Mouse (Mus musculus) v-Abl transformed pro-B cells (cell line): ENCODE measurements around the gene Polr2i.

Experiments used
- in situ Hi-C, 2 experiments: fragments of 400-800 bp; cut with MboI; formaldehyde crosslinking; loops; one replicate each; pipeline ENCODE4 v1.15.1; 2025; ENCODE audit not compliant: unreplicated experiment in 2 of 2

The Polr2i gene

GRCm38 (mm10) chr7:30202895-30203690, 28.7 kb upstream of the Polr2i start:
- in situ Hi-C loops: loop anchor here in 1 of 2 experiments (10.0 kb wide), 1 partner anchor 188 kb away; no protein-coding TSS in a partner anchor

- in situ Hi-C loops: loop anchor here in 1 of 2 experiments (10.0 kb wide), 1 partner anchor 190 kb away; no protein-coding TSS in a partner anchor
Observed at GRCm38 (mm10) chr7:30204380-30204779, 27.4 kb upstream of the Polr2i start.

- in situ Hi-C loops: loop anchor here (5.0 to 10.0 kb wide), 2 partner anchors 191 to 193 kb away; no protein-coding TSS in a partner anchor
Observed at GRCm38 (mm10) chr7:30205383-30205782, 26.4 kb upstream of the Polr2i start.

GRCm38 (mm10) chr7:30206364-30206763, 25.4 kb upstream of the Polr2i start:
- in situ Hi-C loops: loop anchor here (5.0 to 10.0 kb wide), 2 partner anchors 192 to 194 kb away; no protein-coding TSS in a partner anchor

- in situ Hi-C loops: loop anchor here in 1 of 2 experiments (5.0 kb wide), 1 partner anchor 39 kb away; no protein-coding TSS in a partner anchor
Observed at GRCm38 (mm10) chr7:30211025-30211424, 20.7 kb upstream of the Polr2i start.

GRCm38 (mm10) chr7:30213881-30214280, 17.9 kb upstream of the Polr2i start:
- in situ Hi-C loops: loop anchor here in 1 of 2 experiments (5.0 kb wide), 1 partner anchor 42 kb away; no protein-coding TSS in a partner anchor

GRCm38 (mm10) chr7:30215875-30216274, 15.9 kb upstream of the Polr2i start:
- in situ Hi-C loops: loop anchor here in 1 of 2 experiments (5.0 kb wide), 1 partner anchor 34 kb away; the partner anchor contains the start of gene Cox7a1

GRCm38 (mm10) chr7:30216723-30217151, 15.0 kb upstream of the Polr2i start:
- in situ Hi-C loops: loop anchor here in 1 of 2 experiments (5.0 kb wide), 1 partner anchor 34 kb away; the partner anchor contains the start of gene Cox7a1

GRCm38 (mm10) chr7:30217277-30217676, 14.5 kb upstream of the Polr2i start:
- in situ Hi-C loops: loop anchor here in 1 of 2 experiments (5.0 kb wide), 1 partner anchor 35 kb away; the partner anchor contains the start of gene Cox7a1

GRCm38 (mm10) chr7:30219293-30220007, 12.3 kb upstream of the Polr2i start:
- in situ Hi-C loops: loop anchor here in 1 of 2 experiments (5.0 kb wide), 1 partner anchor 37 kb away; the partner anchor contains the start of gene Cox7a1

GRCm38 (mm10) chr7:30220008-30220356, 11.8 kb upstream of the Polr2i start:
- in situ Hi-C loops: no loop called here

- in situ Hi-C loops: no loop called here
Observed at GRCm38 (mm10) chr7:30221433-30221832, 10.3 kb upstream of the Polr2i start.

- in situ Hi-C loops: no loop called here
Observed at GRCm38 (mm10) chr7:30222205-30222604, 9.5 kb upstream of the Polr2i start.

- in situ Hi-C loops: no loop called here
Observed at GRCm38 (mm10) chr7:30224206-30224605, 7.5 kb upstream of the Polr2i start.

GRCm38 (mm10) chr7:30231328-30231668, 450 bp upstream of the Polr2i start:
- in situ Hi-C loops: no loop called here

GRCm38 (mm10) chr7:30232631-30233148, 942 bp downstream of the Polr2i start:
- in situ Hi-C loops: no loop called here

- in situ Hi-C loops: no loop called here
Observed at GRCm38 (mm10) chr7:30233387-30233786, 1.6 kb downstream of the Polr2i start.

- in situ Hi-C loops: no loop called here
Observed at GRCm38 (mm10) chr7:30234276-30234858, 2.6 kb downstream of the Polr2i start.

- in situ Hi-C loops: no loop called here
Observed at GRCm38 (mm10) chr7:30235091-30235490, 3.3 kb downstream of the Polr2i start.

GRCm38 (mm10) chr7:30235625-30236024, 3.9 kb downstream of the Polr2i start, which contains the start of gene Ovol3:
Gene Ovol3 (minus strand): TSS chr7:30235725.
- in situ Hi-C loops: no loop called here
